Comparison of ENCODE assay signal across 8 mouse cellular contexts in the genomic region with DNA sequence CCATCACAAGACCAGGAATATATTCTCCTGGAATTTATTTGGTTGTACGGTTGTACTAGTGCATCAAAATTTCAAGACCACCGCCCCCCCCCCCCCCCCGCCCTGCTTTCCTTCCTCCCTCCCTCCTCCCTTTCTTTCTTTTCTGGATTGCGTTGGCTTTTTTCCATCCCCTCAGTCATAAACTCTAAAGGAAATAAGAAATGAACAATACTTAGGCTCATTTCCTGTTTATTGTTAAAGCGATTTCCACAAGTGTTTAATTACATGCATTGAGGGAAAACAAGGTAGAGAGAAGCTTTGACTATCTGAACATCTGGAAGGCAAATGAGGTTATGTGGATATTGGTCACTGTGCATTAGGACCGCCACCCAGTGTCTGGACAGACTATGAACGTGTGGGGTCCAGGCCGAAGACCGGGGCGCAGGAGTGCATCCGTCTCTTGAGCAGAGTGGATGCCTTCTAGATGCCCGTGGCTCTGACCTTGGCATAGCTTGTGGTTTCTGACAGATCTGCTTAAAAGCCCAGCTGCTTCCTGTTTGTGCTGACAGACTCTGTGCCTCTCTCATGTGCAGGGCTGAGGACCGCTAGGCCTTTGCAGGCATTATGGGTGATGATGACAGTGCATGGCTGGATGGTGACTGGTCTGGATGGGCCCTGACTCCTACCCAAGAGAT. TPM values are rescaled to one million over a fixed set of nuclear protein-coding genes. Genes with fewer than 3 reads are reported as not detected.
DNase-seq lines count a peak whose midpoint lies in the region; TF ChIP-seq lines count a peak whose summit lies in the region.

No protein-coding gene starts in this region.

- WGBS in lung, adult 2 months, result 35% methylated on average over 13 of the region's 13 CpGs

- no peaks in the 10 kb centered on the region for H3K4me1 ChIP-seq in lung, adult 2 months (ENCODE audit: control insufficient read depth, insufficient read depth, low read length)

- no peak for TF ChIP-seq POLR2A in lung, adult 2 months (IDR thresholded peaks at IDR 0.05; ENCODE audit: borderline replicate concordance, extremely low read depth, low read depth, low read length)

- no peak for TF ChIP-seq CTCF in lung, adult 2 months (IDR thresholded peaks at IDR 0.05; ENCODE audit: insufficient read depth, low read length)

- intact Hi-C loops in heart, postnatal 25 days (cut with DNase I), result no loop called here

- peak; percentile 36 to 40 for DNase-seq in lung, adult 18-20 months
- DNase-seq in lung, adult 2 months, result no peak
- peak; percentile 17 for DNase-seq in heart, postnatal 25 days (ENCODE audit: low spot score)
- DNase-seq in lung, postnatal 25 days (ENCODE audit: low spot score), result peak; percentile 71
- DNase-seq in thymus, postnatal 10 days (ENCODE audit: low spot score in 2 of 2), result peak; percentile 77 to 86
- DNase-seq in frontal cortex, adult 2 months (ENCODE audit: extremely low spot score in 1 of 2, low spot score in 1 of 2), result no peak
- DNase-seq in cerebellum, postnatal 25 days, result no peak
- no peak for DNase-seq in ovary, postnatal 14 days (ENCODE audit: low spot score)

- no peak overlapping the region for H3K4me3 ChIP-seq in lung, adult 2 months (replicated peaks; ENCODE audit: extremely low read depth, low read depth, low read length)

RNA-seq across cellular contexts. Expression of gene Ttll12, which starts 7.6 kb away (rescaled TPM):
- 19.2 and 21.6 TPM in 2 replicates for polyA plus RNA-seq in lung, adult 2 months (2012; rRNA removed)
- 1 to 10 TPM; 5.5 to 6.1 TPM for total RNA-seq in heart, postnatal 25 days (2021)
- polyA plus RNA-seq in frontal cortex, adult 2 months (2012; rRNA removed), result 13.9 and 14.7 TPM in 2 replicates

RNA-seq across cellular contexts. Expression of gene Mcat, which starts 38.9 kb away (rescaled TPM):
- polyA plus RNA-seq in lung, adult 2 months (2012; rRNA removed), result 17.4 and 17.9 TPM in 2 replicates
- 10 to 100 TPM; 36.6 to 39.6 TPM for total RNA-seq in heart, postnatal 25 days (2021)
- polyA plus RNA-seq in frontal cortex, adult 2 months (2012; rRNA removed), result 23.9 and 29.6 TPM in 2 replicates

RNA-seq across cellular contexts. Expression of gene Tspo, which starts 39.1 kb away (rescaled TPM):
- polyA plus RNA-seq in lung, adult 2 months (2012; rRNA removed), result 396 and 550 TPM in 2 replicates
- 10 to 100 TPM; 61.7 to 65.1 TPM for total RNA-seq in heart, postnatal 25 days (2021)
- 10.9 and 11.3 TPM in 2 replicates for polyA plus RNA-seq in frontal cortex, adult 2 months (2012; rRNA removed)

Comparison
In these comparisons a context has a peak if more than half of its experiments do, and no peak if none do; other contexts are left out.
1. DNase-seq: peak in lung, adult 18-20 months (2 of 2), heart, postnatal 25 days (single experiment), lung, postnatal 25 days (single experiment) and thymus, postnatal 10 days (2 of 2); none in lung, adult 2 months (single experiment), frontal cortex, adult 2 months (0 of 2), cerebellum, postnatal 25 days (0 of 2) and ovary, postnatal 14 days (single experiment).
2. RNA of gene Tspo, which starts 39.1 kb away (polyA plus RNA-seq): 396 to 550 TPM in lung, adult 2 months; 10.9 to 11.3 TPM in frontal cortex, adult 2 months; every median in the first group is over 10 times any median in the second.